Mouse (Mus musculus) midbrain, embryonic 15.5 days (tissue): ENCODE results near the gene Ostf1. TPM values are rescaled to one million over a fixed set of nuclear protein-coding genes. Genes with fewer than 3 reads are reported as not detected.
"Not testable (repeated sequence)": the region's sequence is repeated elsewhere in the genome, so short reads cannot be mapped to it uniquely, and the experiment has no call there.

Source experiments
- ATAC-seq: fragments of 200-750 bp; cut with Nextera tagmentation; replicated peaks from 2 replicates; pipeline ENCODE4 v1.8.0; 2017; ENCODE audit warnings: moderate TSS enrichment
- H3K27ac ChIP-seq: fragments of 300-500 bp; sonication (generic); 2 replicates; pipeline ENCODE4 v1.5.1; 2015; ENCODE audit warnings: mild to moderate bottlenecking, inconsistent platforms
- H3K27me3 ChIP-seq: fragments of 300-500 bp; sonication (generic); replicated peaks from 2 replicates; pipeline ENCODE4 v1.6.1; 2015; ENCODE audit warnings: inconsistent platforms
- H3K36me3 ChIP-seq: fragments of 300-500 bp; sonication (generic); replicated peaks from 2 replicates; pipeline ENCODE4 v1.6.1; 2015; ENCODE audit warnings: inconsistent platforms
- H3K4me1 ChIP-seq: fragments of 300-500 bp; sonication (generic); 2 replicates; pipeline ENCODE4 v1.6.1; 2015; ENCODE audit warnings: inconsistent platforms
- H3K4me2 ChIP-seq: fragments of 300-500 bp; sonication (generic); 2 replicates; pipeline ENCODE4 v1.6.1; 2015; ENCODE audit warnings: inconsistent platforms, mild to moderate bottlenecking, moderate library complexity
- H3K4me3 ChIP-seq: fragments of 300-500 bp; sonication (generic); 2 replicates; pipeline ENCODE4 v1.5.1; 2015; ENCODE audit warnings: mild to moderate bottlenecking, inconsistent platforms
- H3K9ac ChIP-seq: fragments of 300-500 bp; sonication (generic); 2 replicates; pipeline ENCODE4 v1.6.1; 2015; ENCODE audit warnings: mild to moderate bottlenecking, inconsistent platforms
- H3K9me3 ChIP-seq: fragments of 300-500 bp; sonication (generic); 2 replicates; pipeline ENCODE4 v1.6.1; 2016; ENCODE audit warnings: inconsistent platforms
- whole genome bisulfite sequencing: fragments of 180-500 bp; shearing (Covaris S2); methylation state at CpG from one replicate; pipeline ENCODE4 v1.1.7; 2015; ENCODE audit warnings: mixed read lengths; 5-methylcytosine and 5-hydroxymethylcytosine counted together
- polyA plus RNA-seq: library from polyadenylated mRNA; unstranded; fragments of >200 nt; fragmentation: Nextera tagmentation; extraction: Ambion mirVana; gene quantifications from 2 replicates; pipeline ENCODE4 v1.2.1, GENCODE M21; 2015

The Ostf1 gene
- polyA plus RNA-seq, 1 experiment from 2014 or later = 37.2 TPM

DNA sequence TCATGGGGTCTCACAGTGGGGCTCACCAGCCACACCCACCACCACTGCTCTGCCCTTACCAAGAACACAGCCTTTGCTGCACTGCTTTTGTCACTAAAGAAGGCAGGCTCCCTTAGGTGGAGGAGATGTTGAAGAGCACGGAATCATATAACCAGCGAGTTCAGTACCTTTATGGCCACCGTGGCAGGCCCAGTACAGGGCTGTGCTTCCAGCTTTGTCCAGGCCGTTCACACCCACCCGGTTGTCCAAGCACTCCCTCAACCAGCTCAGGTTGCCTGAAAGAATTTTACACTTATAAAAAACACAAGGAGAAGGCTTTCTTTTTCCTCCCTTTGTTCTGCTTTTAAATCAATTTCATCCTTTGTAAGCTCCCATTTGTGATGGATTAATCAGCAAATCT lies 41.4 kb downstream of the Ostf1 start:
- Histone ChIP-seq H3K27ac (no peak overlapping the region), H3K36me3 (no peaks in the 10 kb centered on the region), H3K4me1 (0 out of 2 replicates have a peak, but pooled peaks cover 13% of the 10 kb centered on the region), H3K4me3 (no peak overlapping the region), H3K9me3 (no peaks in the 10 kb centered on the region), H3K9ac (no peak overlapping the region), H3K27me3 (no peaks in the 10 kb centered on the region), H3K4me2 (no peak overlapping the region)
- ATAC-seq = no peak
- WGBS = 41% methylated on average over 5 of the region's 5 CpGs

DNA sequence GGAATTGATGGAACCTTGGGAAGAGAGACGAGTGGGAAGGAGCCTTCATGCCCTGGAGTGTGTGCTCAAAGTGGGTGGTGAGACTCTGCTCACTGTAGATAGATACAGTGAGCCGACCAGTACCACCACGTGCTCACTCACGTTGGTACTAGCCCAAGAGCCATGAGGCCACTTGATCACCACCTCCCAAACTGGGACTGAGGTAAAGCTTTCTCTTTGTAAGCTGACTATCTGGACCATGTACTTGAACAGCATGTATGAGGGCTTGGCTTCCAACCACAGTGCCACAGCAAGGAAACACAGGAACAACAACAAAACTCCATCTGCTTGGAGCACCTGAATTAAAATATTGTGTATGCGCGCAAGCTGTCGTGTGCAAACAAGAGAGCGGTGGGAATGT lies 42.3 kb downstream of the Ostf1 start:
- H3K36me3 ChIP-seq = no peaks in the 10 kb centered on the region
- no peaks in the 10 kb centered on the region for H3K9me3 ChIP-seq
- H3K27me3 ChIP-seq = no peaks in the 10 kb centered on the region
- 0 out of 2 replicates have a peak, but pooled peaks cover 13% of the 10 kb centered on the region for H3K4me1 ChIP-seq
- WGBS = 95% methylated on average over 8 of the region's 8 CpGs
- no peak overlapping the region for H3K4me2 ChIP-seq
- H3K27ac ChIP-seq = no peak overlapping the region
- H3K4me3 ChIP-seq = no peak overlapping the region
- no peak for ATAC-seq
- no peak overlapping the region for H3K9ac ChIP-seq

DNA sequence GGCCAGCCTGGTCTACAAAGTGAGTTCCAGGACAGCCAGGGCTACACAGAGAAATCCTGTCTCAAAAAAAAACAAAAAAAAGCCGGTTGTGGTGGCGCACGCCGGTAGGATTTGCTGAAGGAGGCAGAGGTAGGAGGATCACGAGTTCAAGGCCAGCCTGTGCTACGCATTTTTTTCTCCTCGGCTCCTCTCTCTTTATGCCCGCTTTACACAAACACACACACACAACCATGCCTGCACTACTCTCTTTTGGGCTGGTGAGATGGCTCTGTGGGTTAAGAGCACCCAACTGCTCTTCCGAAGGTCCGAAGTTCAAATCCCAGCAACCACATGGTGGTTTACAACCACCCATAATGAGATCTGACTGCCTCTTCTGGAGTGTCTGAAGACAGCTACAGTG lies 42.8 kb downstream of the Ostf1 start:
- H3K4me3 ChIP-seq, H3K9me3 ChIP-seq, H3K36me3 ChIP-seq, H3K4me2 ChIP-seq, ATAC-seq, H3K9ac ChIP-seq, H3K27me3 ChIP-seq, H3K27ac ChIP-seq: not testable (repeated sequence)
- 0 out of 2 replicates have a peak, but pooled peaks cover 13% of the 10 kb centered on the region for H3K4me1 ChIP-seq
- WGBS = 98% methylated on average over 10 of the region's 10 CpGs

DNA sequence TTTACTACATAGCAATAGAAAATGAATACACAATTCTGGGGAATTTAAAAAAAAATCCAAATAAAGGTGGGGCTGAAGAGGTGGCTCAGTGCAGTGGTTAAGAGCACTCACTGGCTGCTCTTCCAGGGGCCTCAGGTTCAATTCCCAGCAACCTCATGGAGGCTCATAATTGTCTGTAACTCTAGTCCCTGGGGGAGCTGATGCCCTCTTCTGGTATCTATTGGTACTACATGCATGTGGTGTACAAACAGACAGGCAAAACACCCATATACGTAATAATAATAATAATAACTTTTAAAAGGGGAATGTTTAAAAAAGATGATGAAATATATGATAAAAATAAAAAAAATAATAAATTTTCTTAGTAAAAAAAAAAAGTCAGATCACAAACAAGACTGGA lies 43.4 kb downstream of the Ostf1 start:
- Histone ChIP-seq H3K36me3 (no peaks in the 10 kb centered on the region), H3K4me1 (0 out of 2 replicates have a peak, but pooled peaks cover 13% of the 10 kb centered on the region), H3K4me3 (no peak overlapping the region), H3K9me3 (no peaks in the 10 kb centered on the region), H3K27me3 (no peaks in the 10 kb centered on the region), H3K27ac (no peak overlapping the region), H3K4me2 (no peak overlapping the region), H3K9ac (no peak overlapping the region)
- WGBS = 89% methylated on average over 1 of the region's 1 CpGs
- no peak for ATAC-seq

DNA sequence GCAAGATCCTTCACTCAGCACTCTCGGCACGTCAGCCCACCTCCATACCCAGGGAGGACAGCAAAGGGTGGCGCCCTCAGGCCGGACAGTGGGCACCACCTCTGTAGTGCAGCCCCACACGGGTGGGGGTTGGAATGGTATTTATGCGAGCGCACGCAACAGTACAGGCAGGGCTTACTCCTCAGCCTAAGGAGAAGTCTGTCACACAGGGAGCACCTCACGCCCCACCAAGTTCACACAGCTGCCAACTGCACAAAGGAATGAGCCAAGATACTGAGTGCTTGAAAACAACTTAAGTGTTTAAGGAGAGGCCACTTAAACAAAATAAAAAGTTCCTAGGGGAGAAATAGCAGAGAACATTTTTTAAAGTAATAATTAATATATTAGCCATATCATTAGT lies 44.5 kb downstream of the Ostf1 start:
- no peaks in the 10 kb centered on the region for H3K9me3 ChIP-seq
- H3K4me3 ChIP-seq = no peak overlapping the region
- 90% methylated on average over 9 of the region's 9 CpGs for WGBS
- H3K4me1 ChIP-seq = 0 out of 2 replicates have a peak, but pooled peaks cover 10% of the 10 kb centered on the region
- no peak overlapping the region for H3K9ac ChIP-seq
- H3K27me3 ChIP-seq = no peaks in the 10 kb centered on the region
- no peak overlapping the region for H3K4me2 ChIP-seq
- ATAC-seq = no peak
- H3K27ac ChIP-seq = no peak overlapping the region
- H3K36me3 ChIP-seq = no peaks in the 10 kb centered on the region

DNA sequence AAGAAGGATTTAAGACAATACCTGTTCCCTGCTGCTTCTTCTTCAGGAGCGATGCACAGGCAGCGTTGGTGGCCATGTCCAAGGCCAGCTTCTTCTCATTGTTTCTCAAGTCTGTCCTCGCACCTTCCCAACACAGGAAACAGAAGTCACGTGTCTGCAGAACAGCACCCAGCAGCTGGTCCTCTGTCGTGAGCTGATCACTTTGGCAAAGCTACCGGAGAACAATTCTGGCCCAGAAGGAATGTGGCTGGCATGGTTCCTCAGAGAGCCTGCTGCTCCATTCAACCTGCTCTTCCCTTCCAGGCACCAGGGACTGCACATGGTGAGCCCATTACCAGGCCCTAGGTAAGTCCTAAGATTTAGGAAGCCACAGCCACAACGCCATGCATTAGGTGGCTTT lies 47.0 kb downstream of the Ostf1 start:
- Histone ChIP-seq H3K4me3 (no peak overlapping the region), H3K27ac (no peak overlapping the region), H3K27me3 (no peaks in the 10 kb centered on the region), H3K36me3 (no peaks in the 10 kb centered on the region), H3K9me3 (no peaks in the 10 kb centered on the region), H3K4me2 (no peak overlapping the region), H3K4me1 (no peaks in the 10 kb centered on the region), H3K9ac (no peak overlapping the region)
- 92% methylated on average over 7 of the region's 7 CpGs for WGBS
- no peak for ATAC-seq

DNA sequence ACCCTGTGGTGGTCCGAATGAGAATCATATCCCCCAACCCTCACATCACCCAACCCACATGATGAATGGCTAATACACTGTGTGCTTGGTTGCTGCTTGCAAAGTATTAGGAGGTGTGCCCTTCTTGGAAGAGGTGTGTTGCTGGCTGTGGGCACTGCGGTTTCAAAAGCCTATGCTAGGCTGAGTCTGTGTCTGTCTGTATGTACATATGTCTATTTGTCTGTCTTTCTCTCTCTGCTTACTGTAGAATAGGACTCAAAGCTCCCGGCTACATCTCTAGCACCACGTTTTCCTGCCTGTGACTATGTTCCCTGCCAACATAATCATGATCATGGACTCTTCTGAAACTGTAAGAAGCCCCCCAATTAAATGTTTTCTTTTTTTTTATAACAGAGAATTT lies 47.9 kb downstream of the Ostf1 start:
- no peak overlapping the region for H3K4me3 ChIP-seq
- no peaks in the 10 kb centered on the region for H3K36me3 ChIP-seq
- ATAC-seq = no peak
- no peaks in the 10 kb centered on the region for H3K4me1 ChIP-seq
- no peaks in the 10 kb centered on the region for H3K9me3 ChIP-seq
- H3K9ac ChIP-seq = no peak overlapping the region
- no peak overlapping the region for H3K27ac ChIP-seq
- WGBS = 89% methylated on average over 4 of the region's 4 CpGs
- H3K4me2 ChIP-seq = no peak overlapping the region
- H3K27me3 ChIP-seq = no peaks in the 10 kb centered on the region

DNA sequence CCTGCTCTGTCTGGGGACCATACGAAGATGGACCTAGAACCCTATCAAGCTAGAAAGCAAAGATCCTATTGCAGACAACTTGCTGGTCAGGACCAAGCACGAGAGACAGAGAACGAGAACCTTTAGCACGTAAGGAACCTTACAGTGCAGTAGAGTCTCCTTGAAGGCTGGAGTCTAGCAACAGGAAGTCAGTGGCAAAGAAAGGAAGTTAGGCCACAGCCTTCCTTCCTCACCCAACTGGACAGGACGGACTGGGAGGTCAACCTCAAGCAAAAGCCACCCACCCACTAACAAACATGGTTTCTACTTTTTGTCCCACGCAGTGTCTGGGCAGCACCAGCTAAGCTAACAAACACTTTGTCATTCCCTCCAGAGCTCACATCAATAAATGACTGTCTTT lies 48.7 kb downstream of the Ostf1 start:
- no peaks in the 10 kb centered on the region for H3K4me1 ChIP-seq
- no peak overlapping the region for H3K4me2 ChIP-seq
- H3K27ac ChIP-seq = no peak overlapping the region
- no peak overlapping the region for H3K9ac ChIP-seq
- no peak for ATAC-seq
- H3K27me3 ChIP-seq = no peaks in the 10 kb centered on the region
- no peak overlapping the region for H3K4me3 ChIP-seq
- H3K36me3 ChIP-seq = no peaks in the 10 kb centered on the region
- H3K9me3 ChIP-seq = no peaks in the 10 kb centered on the region
- 92% methylated on average over 6 of the region's 6 CpGs for WGBS

DNA sequence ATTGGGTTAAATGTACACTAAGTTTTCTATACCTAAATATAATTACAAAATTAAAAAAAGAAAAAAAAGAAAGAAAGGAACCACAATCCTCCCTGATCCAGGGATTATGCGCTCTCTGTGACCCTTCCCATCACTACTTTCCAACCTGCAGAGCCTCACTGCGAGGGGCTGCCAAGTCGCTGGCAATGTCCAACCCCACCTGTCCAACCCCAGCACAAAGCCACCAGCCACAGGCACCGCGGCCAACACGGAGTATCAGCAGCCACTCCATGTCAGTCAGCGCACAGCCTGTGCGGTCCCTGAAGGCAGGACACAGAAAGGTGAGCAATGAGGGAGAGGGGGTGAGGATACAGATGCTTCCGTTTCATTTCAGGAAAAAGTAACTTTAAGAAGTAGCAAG lies 49.4 kb downstream of the Ostf1 start:
- no peak overlapping the region for H3K4me2 ChIP-seq
- no peaks in the 10 kb centered on the region for H3K36me3 ChIP-seq
- no peaks in the 10 kb centered on the region for H3K4me1 ChIP-seq
- H3K27ac ChIP-seq = no peak overlapping the region
- H3K4me3 ChIP-seq = no peak overlapping the region
- ATAC-seq = no peak
- no peak overlapping the region for H3K9ac ChIP-seq
- H3K27me3 ChIP-seq = no peaks in the 10 kb centered on the region
- H3K9me3 ChIP-seq = no peaks in the 10 kb centered on the region
- 95% methylated on average over 9 of the region's 9 CpGs for WGBS

DNA sequence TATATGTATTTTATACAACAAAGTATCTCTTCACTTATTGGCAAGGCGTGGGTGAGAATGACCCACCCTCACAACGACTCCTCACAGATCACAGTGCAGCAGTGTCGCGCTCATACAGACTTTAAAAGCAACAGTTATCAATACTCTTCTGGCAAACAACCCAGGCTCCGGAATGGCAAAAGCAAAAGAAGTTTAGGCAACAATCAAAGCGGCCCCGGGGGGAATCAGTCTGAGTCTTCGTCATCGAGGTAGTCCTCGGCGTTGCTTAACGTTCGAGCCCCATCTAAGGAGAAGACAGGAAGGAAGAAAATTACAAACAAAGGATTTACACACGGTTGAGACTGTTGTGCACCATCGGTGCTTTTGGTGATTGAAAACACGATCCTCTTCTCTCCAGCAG lies 50.6 kb downstream of the Ostf1 start:
- H3K27ac ChIP-seq = no peak overlapping the region
- no peaks in the 10 kb centered on the region for H3K27me3 ChIP-seq
- H3K36me3 ChIP-seq = no peaks in the 10 kb centered on the region
- no peak for ATAC-seq
- WGBS = 97% methylated on average over 16 of the region's 16 CpGs
- H3K9me3 ChIP-seq = no peaks in the 10 kb centered on the region
- no peaks in the 10 kb centered on the region for H3K4me1 ChIP-seq
- H3K4me3 ChIP-seq = no peak overlapping the region
- H3K9ac ChIP-seq = no peak overlapping the region
- H3K4me2 ChIP-seq = no peak overlapping the region

DNA sequence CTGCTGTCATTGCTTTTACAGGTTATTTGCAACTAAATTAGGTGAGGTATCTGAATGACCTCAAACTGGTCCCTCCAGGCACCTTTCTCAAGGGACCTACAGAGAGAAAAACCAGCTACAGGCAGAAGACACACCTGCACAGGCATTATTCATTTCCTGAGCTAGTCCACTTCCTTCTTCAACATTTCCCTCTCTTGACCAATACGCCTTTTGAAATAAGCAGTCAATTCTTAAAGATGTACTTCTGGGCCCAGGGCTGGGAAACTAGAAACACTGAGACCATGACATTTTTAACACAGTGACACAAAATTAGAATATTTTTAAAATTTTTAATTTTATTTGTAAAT lies 52.6 kb downstream of the Ostf1 start:
- Histone ChIP-seq H3K4me2 (no peak overlapping the region), H3K36me3 (no peaks in the 10 kb centered on the region), H3K27me3 (no peaks in the 10 kb centered on the region), H3K9me3 (no peaks in the 10 kb centered on the region), H3K27ac (no peak overlapping the region), H3K9ac (no peak overlapping the region), H3K4me1 (no peaks in the 10 kb centered on the region), H3K4me3 (no peak overlapping the region)
- WGBS = 100% methylated on average over 1 of the region's 1 CpGs
- no peak for ATAC-seq

DNA sequence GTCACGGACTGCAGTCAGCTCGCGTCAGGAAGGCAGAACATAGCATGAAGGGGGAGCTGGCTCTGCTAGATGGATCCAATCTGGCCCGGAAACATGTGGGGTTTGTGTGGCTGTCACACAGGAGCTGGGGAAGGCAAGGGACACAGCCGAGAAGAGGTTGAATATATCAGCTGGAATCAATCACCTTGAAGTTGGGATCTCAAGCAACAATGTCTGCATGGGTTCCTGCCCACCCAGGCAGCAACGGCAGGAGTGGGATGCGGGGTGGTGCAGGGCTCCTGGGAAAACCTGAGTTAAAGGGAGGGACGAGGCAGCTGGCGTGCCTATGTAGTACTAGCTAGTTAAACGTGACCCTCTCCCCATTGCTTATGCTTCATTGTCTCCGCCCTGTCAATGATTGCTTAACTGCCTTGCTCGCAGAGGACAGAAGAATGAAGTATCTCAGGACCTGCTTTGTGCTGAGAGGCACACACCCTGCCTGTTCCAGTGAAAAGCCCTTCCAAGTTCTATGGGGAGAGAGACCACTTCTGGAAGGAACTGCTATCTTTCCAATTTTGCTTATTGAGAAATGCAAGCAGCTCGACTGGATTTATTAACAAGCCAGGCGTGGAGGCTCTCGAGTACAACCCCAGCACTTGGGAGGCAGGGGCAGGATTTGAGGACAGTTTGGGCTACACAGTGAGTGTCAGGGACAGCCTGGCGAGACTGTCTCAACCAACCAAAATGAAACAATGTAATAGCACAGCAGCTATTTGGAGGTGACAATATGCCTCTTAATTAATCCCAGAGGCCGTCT lies 53.2 kb downstream of the Ostf1 start:
- Histone ChIP-seq H3K4me2 (no peak overlapping the region), H3K9me3 (no peaks in the 10 kb centered on the region), H3K27ac (no peak overlapping the region), H3K36me3 (no peaks in the 10 kb centered on the region), H3K4me1 (no peaks in the 10 kb centered on the region), H3K4me3 (no peak overlapping the region), H3K27me3 (no peaks in the 10 kb centered on the region), H3K9ac (no peak overlapping the region)
- ATAC-seq = 0 out of 2 replicates have a peak, but pooled peaks have one; percentile 24
- 63% methylated on average over 17 of the region's 17 CpGs for WGBS

DNA sequence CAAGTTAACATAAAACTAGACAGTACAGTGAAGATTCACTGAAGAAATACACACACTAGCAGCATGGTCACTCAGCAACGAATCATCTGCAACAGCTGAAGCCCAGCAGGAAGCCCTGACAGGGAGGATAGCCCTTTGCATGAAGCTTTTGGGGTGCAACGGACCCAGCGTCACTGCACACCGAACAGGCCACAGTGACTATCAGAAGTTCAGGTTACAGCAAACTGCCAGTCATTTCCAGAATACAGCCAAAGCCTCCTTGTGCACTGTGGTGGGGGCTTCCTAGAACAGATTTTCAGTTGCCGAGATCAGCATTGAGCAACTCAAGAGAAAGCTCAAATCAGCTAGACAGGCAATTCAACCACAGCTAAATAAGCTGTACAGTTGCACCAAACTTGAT lies 54.3 kb downstream of the Ostf1 start:
- no peaks in the 10 kb centered on the region for H3K4me1 ChIP-seq
- no peak overlapping the region for H3K9ac ChIP-seq
- H3K4me3 ChIP-seq = no peak overlapping the region
- H3K4me2 ChIP-seq = no peak overlapping the region
- no peak for ATAC-seq
- H3K9me3 ChIP-seq = no peaks in the 10 kb centered on the region
- no peaks in the 10 kb centered on the region for H3K27me3 ChIP-seq
- no peaks in the 10 kb centered on the region for H3K36me3 ChIP-seq
- 72% methylated on average over 5 of the region's 5 CpGs for WGBS
- no peak overlapping the region for H3K27ac ChIP-seq
